Mouse (Mus musculus) G1E (cell line): ENCODE results near the gene Grk1.

ENCODE experiments used
- CTCF ChIP-seq: IDR thresholded peaks from 2 replicates; pipeline ENCODE4 v1.5.1; 2012; ENCODE audit warnings: low read depth, low read length, inconsistent platforms, mixed read lengths
- GATA1 ChIP-seq: IDR thresholded peaks from 2 replicates; pipeline ENCODE4 v1.6.1; 2012; ENCODE audit warnings: borderline replicate concordance, low read length, inconsistent platforms, mixed read lengths
- GATA2 ChIP-seq: IDR thresholded peaks from 2 replicates; pipeline ENCODE4 v1.6.1; 2012; ENCODE audit warnings: low read depth, low read length, inconsistent platforms, borderline replicate concordance
- POLR2AphosphoS5 ChIP-seq: IDR thresholded peaks from 2 replicates; pipeline ENCODE4 v1.6.1; 2012; ENCODE audit warnings: low read depth, low read length, inconsistent platforms; ENCODE audit not compliant: insufficient replicate concordance
- TAL1 ChIP-seq: conservative IDR thresholded peaks from 2 replicates; pipeline ENCODE4 v1.6.1; 2012; ENCODE audit warnings: low read depth, low read length, inconsistent platforms, mixed read lengths

DNA sequence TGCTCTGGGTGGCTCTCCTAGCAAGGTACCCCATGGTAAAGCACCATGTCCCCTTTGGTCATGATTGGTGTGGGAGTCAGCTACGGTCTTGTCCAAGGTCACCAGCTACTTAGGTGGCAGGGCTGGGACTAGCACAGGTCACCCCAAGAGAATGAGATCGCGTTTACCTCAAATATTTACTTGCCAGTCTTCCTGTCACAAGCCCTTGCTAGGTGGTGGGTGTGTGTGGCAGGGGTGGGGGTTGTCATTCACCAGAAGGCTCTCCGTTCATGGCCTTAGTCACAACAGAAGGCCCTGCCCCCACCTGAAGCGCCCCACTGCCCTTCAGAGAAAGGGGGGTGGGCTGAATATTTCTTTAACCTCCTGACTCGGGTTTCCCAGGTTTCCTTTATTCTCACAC, 1.4 kb upstream of the Grk1 start:
- no peak for TF ChIP-seq CTCF
- TF ChIP-seq GATA1 = no peak
- no peak for TF ChIP-seq POLR2AphosphoS5
- no peak for TF ChIP-seq TAL1
- TF ChIP-seq GATA2 = no peak
